19 mouse cellular contexts compared by ENCODE assay signal in the genomic region with DNA sequence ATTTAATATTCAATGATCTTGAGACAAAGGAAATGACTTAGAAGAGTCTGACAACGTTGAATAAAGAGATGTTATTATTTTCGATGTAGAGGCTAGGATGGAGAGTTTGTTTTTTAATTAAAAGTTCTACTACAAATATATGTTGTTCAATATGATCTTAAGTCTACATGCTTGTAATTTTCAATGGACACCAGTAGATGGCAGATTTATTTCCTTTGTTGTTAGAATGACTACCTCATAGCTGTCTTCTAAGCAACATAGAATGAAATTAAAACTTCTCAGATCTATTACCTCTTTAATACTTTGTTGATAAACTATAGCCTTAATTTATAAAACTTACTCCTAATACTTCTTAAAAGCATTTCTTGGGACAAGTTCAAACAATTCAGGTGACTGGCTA.
DNase-seq lines count a peak whose midpoint lies in the region; ATAC-seq and TF ChIP-seq lines count a peak whose summit lies in the region.
"Had no signal": no experiment of that assay in that cellular context is flagged by ENCODE, and none has a peak within 500 bp of the region (broad histone marks: within the 10 kb centered on the region; RNA-seq: fewer than 3 reads in every experiment).

No protein-coding gene starts in this region.

- H3K9me3 ChIP-seq in limb, embryonic 14.5 days (ENCODE audit: control insufficient read depth, low read length) = no peaks in the 10 kb centered on the region
- no peaks in the 10 kb centered on the region for H3K9me3 ChIP-seq in limb, embryonic 10.5 days (replicated peaks)
- H3K9me3 ChIP-seq: embryonic facial prominence, embryonic 13.5 days had no signal

- ATAC-seq in limb, embryonic 14.5 days (ENCODE audit: low FRiP score, low read depth) = no peak

- H3K36me3 ChIP-seq in heart, adult 2 months (ENCODE audit: control insufficient read depth, insufficient read depth, low read length) = no peaks in the 10 kb centered on the region
- H3K36me3 ChIP-seq in limb, embryonic 14.5 days (ENCODE audit: control insufficient read depth, insufficient read depth, low read length) = no peaks in the 10 kb centered on the region
- no peaks in the 10 kb centered on the region for H3K36me3 ChIP-seq in limb, embryonic 10.5 days
- H3K36me3 ChIP-seq: embryonic facial prominence, embryonic 13.5 days had no signal

- no peaks in the 10 kb centered on the region for H3K27me3 ChIP-seq in heart, adult 2 months (ENCODE audit: control insufficient read depth, insufficient read depth, low read length)
- H3K27me3 ChIP-seq in limb, embryonic 14.5 days (ENCODE audit: control insufficient read depth, insufficient read depth, low read length) = no peaks in the 10 kb centered on the region
- no peaks in the 10 kb centered on the region for H3K27me3 ChIP-seq in limb, embryonic 10.5 days (ENCODE audit: low read depth, poor library complexity, severe bottlenecking)
- H3K27me3 ChIP-seq: embryonic facial prominence, embryonic 13.5 days had no signal

- no peaks in the 10 kb centered on the region for H3K4me1 ChIP-seq in heart, adult 2 months (ENCODE audit: control insufficient read depth, insufficient read depth, low read length)
- H3K4me1 ChIP-seq in limb, embryonic 14.5 days (ENCODE audit: control insufficient read depth, insufficient read depth, low read length) = no peaks in the 10 kb centered on the region
- H3K4me1 ChIP-seq in limb, embryonic 10.5 days = no peaks in the 10 kb centered on the region
- H3K4me1 ChIP-seq: embryonic facial prominence, embryonic 13.5 days had no signal

- H3K27ac ChIP-seq in heart, adult 2 months = no peak overlapping the region
- H3K27ac ChIP-seq in limb, embryonic 14.5 days (replicated peaks; ENCODE audit: low read depth, low read length) = no peak overlapping the region
- no peak overlapping the region for H3K27ac ChIP-seq in limb, embryonic 10.5 days
- H3K27ac ChIP-seq: embryonic facial prominence, embryonic 13.5 days had no signal

- no peak overlapping the region for H3K4me2 ChIP-seq in limb, embryonic 14.5 days (replicated peaks; ENCODE audit: low read depth, low read length, severe bottlenecking)
- H3K4me2 ChIP-seq: embryonic facial prominence, embryonic 13.5 days; liver, embryonic 11.5 days had no signal

- no peak for DNase-seq in heart, adult 2 months
- DNase-seq in heart, adult 9 months (ENCODE audit: low spot score in 2 of 2) = no peak
- DNase-seq in limb, embryonic 14.5 days (ENCODE audit: low spot score) = peak; percentile 9
- no peak for DNase-seq in limb, embryonic 10.5 days (ENCODE audit: low spot score)
- peak; percentile 6 for DNase-seq in 416B (ENCODE audit: low read depth)
- peak; percentile 3 for DNase-seq in R1 (ENCODE audit: low read depth, low spot score)
- no peak for DNase-seq in B cell, adult 2 months
- no peak for DNase-seq in gastrocnemius, postnatal 4 days (ENCODE audit: low spot score in 2 of 2)
- DNase-seq: adrenal gland, postnatal 36 days; cerebellum, adult 8-10 months; heart, adult 11 months; heart, postnatal 4 days; kidney, adult 9 months; kidney, postnatal 4 days; lung, adult 18-20 months; right cerebral cortex, adult 18-20 months; thymus, adult 18-20 months had no signal

- intact Hi-C loops in heart, adult 2 months (cut with DNase I) = no loop called here

- H3K79me2 ChIP-seq in heart, adult 2 months (replicated peaks; ENCODE audit: control insufficient read depth, insufficient read depth, low read length) = no peaks in the 10 kb centered on the region

- TF ChIP-seq POLR2A in heart, adult 2 months (IDR thresholded peaks at IDR 0.05; ENCODE audit: insufficient read depth, low read depth, low read length) = no peak
- no peak for TF ChIP-seq POLR2A in limb, embryonic 14.5 days (IDR thresholded peaks at IDR 0.05; ENCODE audit: borderline replicate concordance, extremely low read depth, insufficient read depth, insufficient read length)

- WGBS in heart, adult 2 months = 46% methylated on average over 2 of the region's 2 CpGs
- 71% methylated on average over 2 of the region's 2 CpGs for WGBS in limb, embryonic 14.5 days
- WGBS in limb, embryonic 10.5 days = 76% methylated on average over 2 of the region's 2 CpGs

- no peak overlapping the region for H3K9ac ChIP-seq in heart, adult 2 months (ENCODE audit: low read depth, low read length)
- no peak overlapping the region for H3K9ac ChIP-seq in limb, embryonic 14.5 days (ENCODE audit: low read depth, low read length, severe bottlenecking)
- H3K9ac ChIP-seq: embryonic facial prominence, embryonic 13.5 days had no signal

- TF ChIP-seq CTCF in heart, adult 2 months (IDR thresholded peaks at IDR 0.05) = peak; percentile 45

- TF ChIP-seq EP300 in heart, adult 2 months (IDR thresholded peaks at IDR 0.05; ENCODE audit: insufficient read depth, low read depth, low read length) = no peak

- no peak overlapping the region for H3K4me3 ChIP-seq in heart, adult 2 months
- no peak overlapping the region for H3K4me3 ChIP-seq in limb, embryonic 14.5 days (replicated peaks; ENCODE audit: low read length)
- H3K4me3 ChIP-seq in limb, embryonic 10.5 days = no peak overlapping the region
- H3K4me3 ChIP-seq: embryonic facial prominence, embryonic 13.5 days had no signal

Comparison
In these comparisons a context has a peak if more than half of its experiments do, and no peak if none do; other contexts are left out.
1. DNase-seq: peak in limb, embryonic 14.5 days (single experiment), 416B (single experiment) and R1 (single experiment); none in heart, adult 2 months (0 of 2), heart, adult 9 months (0 of 2), limb, embryonic 10.5 days (single experiment), B cell, adult 2 months (0 of 2) and gastrocnemius, postnatal 4 days (0 of 2).